Mouse (Mus musculus) hematopoietic multipotent progenitor cell, adult 10-12 weeks (in vitro differentiated cells): ENCODE data around the gene B3gnt2. TPM values are rescaled to one million over a fixed set of nuclear protein-coding genes. Genes with fewer than 3 reads are reported as not detected.

Experiments
- polyA plus RNA-seq: library from polyadenylated mRNA; stranded (reverse); fragments of >175 nt; gene quantifications from 2 replicates; pipeline ENCODE4 v1.2.3, GENCODE M21; 2012; ENCODE audit warnings: low replicate concordance

Gene B3gnt2
- 12.3 and 19.8 TPM in 2 replicates for polyA plus RNA-seq

GRCm38 (mm10) chr11:22860335-22861227 lies at the start of gene B3gnt2:
TSS of gene B3gnt2 (minus strand) at chr11:22860961.

Other genes with a start within 250 kb of the B3gnt2 start
- 3.0 and 9.1 TPM in 2 replicates for gene Zrsr1, start 111.0 kb upstream of the B3gnt2 start, polyA plus RNA-seq
- gene Gm28048, start 121.1 kb upstream of the B3gnt2 start, polyA plus RNA-seq, result not detected in 2 replicates
- 12.7 and 15.3 TPM in 2 replicates for gene Commd1, start 121.4 kb upstream of the B3gnt2 start, polyA plus RNA-seq
- gene Cct4, start 129.6 kb upstream of the B3gnt2 start, polyA plus RNA-seq, result 269 and 484 TPM in 2 replicates
- 0.35 and 0.68 TPM in 2 replicates for gene Fam161a, start 146.6 kb upstream of the B3gnt2 start, polyA plus RNA-seq